Mouse (Mus musculus) NIH3T3 (cell line): ENCODE results near the gene Ambp.

Source experiments
- DNase-seq: peaks from one replicate; pipeline ENCODE4 v3.0.0-alpha.2; 2012; ENCODE audit warnings: low read depth

Ambp gene

DNA sequence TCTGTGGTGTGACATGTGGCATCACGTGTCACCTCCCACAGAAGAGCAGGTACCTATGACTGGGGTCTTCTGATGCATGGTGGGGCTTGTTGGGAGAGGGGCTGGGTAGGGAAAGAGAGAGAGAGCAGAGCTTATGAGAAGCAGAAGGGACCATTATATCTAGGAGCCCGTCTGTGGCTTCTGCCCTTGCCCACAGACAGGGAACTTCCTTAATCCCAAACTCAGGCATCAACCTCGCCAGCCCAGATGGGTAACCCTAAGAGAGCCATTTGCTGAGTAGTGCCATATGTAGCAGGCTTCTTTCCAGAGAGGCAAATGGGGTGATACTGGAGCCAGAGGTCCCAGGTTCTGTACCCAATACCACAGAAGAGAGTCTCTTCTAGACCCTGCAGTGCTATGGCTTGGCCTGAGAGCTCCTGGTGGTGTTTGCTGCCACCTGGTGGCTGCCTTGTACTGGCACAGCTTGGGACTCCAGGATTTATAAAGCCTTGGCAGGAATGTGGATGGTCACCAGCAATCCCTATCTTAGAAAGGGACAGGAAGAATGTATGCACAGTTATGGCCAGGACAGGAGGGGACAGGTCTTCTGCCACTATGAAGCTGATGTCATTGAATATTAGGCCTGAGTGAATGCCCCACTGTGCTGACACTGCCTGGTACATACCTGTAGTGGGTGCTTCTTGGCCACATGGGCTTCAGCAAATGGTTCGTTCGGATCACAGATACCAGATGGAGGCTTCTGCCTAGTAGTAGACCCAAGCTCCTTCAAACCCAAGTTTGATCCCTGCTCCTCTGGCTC, 35.8 kb downstream of the Ambp start:
- DNase-seq: peak; percentile 96

DNA sequence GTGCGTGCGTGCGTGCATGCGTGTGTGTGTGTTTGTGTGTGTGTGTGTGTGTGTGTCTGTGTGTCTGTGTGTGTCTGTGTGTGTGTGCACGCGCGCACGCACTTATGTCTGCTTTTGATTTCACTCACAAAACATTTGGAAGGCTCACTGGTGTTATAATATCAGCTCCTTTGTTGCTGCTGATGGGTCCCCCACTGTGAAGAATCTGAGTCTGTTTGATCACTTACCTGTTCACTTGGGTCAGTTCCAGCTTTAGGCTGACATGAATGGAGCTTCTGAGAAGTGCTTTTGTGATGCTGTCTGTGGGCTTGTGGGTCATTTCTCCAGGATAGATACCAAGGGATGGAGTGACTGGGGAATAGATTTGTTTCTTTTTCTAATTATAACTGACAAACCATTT, 48.9 kb downstream of the Ambp start:
- DNase-seq: no peak

DNA sequence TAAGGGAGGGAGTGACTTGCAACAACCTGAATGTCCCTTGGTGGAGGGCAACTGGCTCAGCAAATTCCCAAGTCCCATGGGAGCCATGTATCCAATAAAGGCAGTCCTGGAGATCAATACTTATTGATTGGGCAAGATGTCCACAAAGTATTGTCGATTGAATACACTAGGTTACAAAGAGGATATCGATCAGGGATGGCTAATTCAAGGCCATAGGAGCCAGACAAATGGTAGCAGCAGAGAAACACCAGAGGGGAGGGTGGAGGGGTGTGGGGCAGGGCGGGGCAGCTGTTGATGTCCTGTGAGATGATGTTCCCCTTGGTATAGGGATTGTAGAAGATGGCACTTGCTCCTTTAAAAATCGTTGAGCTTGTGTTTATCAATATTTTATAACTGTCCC, 52.6 kb downstream of the Ambp start:
- no peak for DNase-seq

DNA sequence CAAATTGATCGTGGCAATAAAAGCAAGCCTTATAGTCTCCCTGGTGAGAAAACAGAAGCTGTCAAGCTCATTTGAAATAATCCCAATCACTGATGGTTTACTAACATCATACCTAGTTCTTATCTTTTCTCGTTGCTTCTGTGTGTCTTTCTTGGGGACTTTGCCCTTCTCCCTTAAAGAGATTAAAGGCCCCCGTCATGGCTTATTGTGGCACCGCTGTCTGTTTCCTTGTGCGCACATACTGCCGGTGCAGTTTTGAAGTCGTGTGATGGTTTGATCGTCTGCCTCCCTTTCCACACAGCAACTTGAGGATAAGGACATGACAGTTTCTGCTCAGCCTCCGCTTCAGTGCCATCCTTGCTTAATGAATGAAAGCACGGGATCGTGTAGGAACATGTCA, 54.1 kb downstream of the Ambp start:
- no peak for DNase-seq

DNA sequence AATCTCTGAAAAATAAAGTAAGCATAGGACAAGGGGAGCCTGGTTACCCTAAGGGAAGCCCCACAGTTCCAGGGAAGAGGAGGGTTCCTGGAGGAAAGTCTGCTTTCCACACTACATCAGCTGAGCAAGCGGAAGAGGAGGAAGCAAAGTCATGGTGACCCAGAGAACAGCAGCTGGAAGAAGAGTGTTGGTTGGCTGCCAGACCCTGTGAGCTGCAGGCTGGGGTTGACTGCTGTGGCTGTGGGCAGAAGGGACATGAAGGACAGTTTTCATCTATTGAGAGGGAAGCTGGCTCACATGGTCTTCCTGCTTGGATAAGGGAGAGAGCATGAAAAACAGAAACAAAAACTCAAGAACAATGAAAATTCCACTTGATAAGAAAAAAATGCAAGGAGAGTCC, 57.0 kb downstream of the Ambp start:
- no peak for DNase-seq
